Mouse (Mus musculus) lung, embryonic 16.5 days (tissue): ENCODE data around the gene Uhrf1. TPM values are rescaled to one million over a fixed set of nuclear protein-coding genes. Genes with fewer than 3 reads are reported as not detected.

Experiments used
- ATAC-seq: fragments of 200-750 bp; cut with Nextera tagmentation; 2 replicates; pipeline ENCODE4 v1.8.0; 2017; ENCODE audit warnings: low read depth, mild to moderate bottlenecking, moderate library complexity
- H3K27ac ChIP-seq: fragments of 300-500 bp; sonication (generic); 2 replicates; pipeline ENCODE4 v1.5.1; 2014; ENCODE audit warnings: mild to moderate bottlenecking, control low read depth, low read length
- H3K27me3 ChIP-seq: fragments of 300-500 bp; sonication (generic); 2 replicates; pipeline ENCODE4 v1.6.1; 2014; ENCODE audit warnings: low read depth, low read length, mixed read lengths; ENCODE audit not compliant: control insufficient read depth, insufficient read depth
- H3K36me3 ChIP-seq: fragments of 300-500 bp; sonication (generic); 2 replicates; pipeline ENCODE4 v1.6.1; 2014; ENCODE audit warnings: low read length; ENCODE audit not compliant: control insufficient read depth, insufficient read depth
- H3K4me1 ChIP-seq: fragments of 300-500 bp; sonication (generic); replicated peaks from 2 replicates; pipeline ENCODE4 v1.6.1; 2014; ENCODE audit warnings: low read length, mixed read lengths; ENCODE audit not compliant: control insufficient read depth, insufficient read depth
- H3K4me2 ChIP-seq: fragments of 300-500 bp; sonication (generic); 2 replicates; pipeline ENCODE4 v1.6.1; 2014; ENCODE audit warnings: low read depth, low read length, control low read depth
- H3K4me3 ChIP-seq: fragments of 300-500 bp; sonication (generic); 2 replicates; pipeline ENCODE4 v1.5.1; 2014; ENCODE audit warnings: mild to moderate bottlenecking, low read length, control low read depth
- H3K9ac ChIP-seq: fragments of 300-500 bp; sonication (generic); 2 replicates; pipeline ENCODE4 v1.6.1; 2014; ENCODE audit warnings: low read length, control low read depth
- H3K9me3 ChIP-seq: fragments of 300-500 bp; sonication (generic); 2 replicates; pipeline ENCODE4 v1.6.1; 2016; ENCODE audit warnings: low read length; ENCODE audit not compliant: control insufficient read depth
- WGBS: fragments of 180-500 bp; shearing (Covaris S2); extraction: QIAGEN DNeasy Blood & Tissue Kit; methylation state at CpG from one replicate; pipeline ENCODE4 v1.1.7; 2014; 5-methylcytosine and 5-hydroxymethylcytosine counted together
- polyA plus RNA-seq: library from polyadenylated mRNA; unstranded; fragments of >200 nt; fragmentation: Nextera tagmentation; extraction: Ambion mirVana; gene quantifications from 2 replicates; pipeline ENCODE4 v1.2.1, GENCODE M21; 2015

Gene Uhrf1
- polyA plus RNA-seq, 1 experiment from 2014 or later: 130 TPM

DNA sequence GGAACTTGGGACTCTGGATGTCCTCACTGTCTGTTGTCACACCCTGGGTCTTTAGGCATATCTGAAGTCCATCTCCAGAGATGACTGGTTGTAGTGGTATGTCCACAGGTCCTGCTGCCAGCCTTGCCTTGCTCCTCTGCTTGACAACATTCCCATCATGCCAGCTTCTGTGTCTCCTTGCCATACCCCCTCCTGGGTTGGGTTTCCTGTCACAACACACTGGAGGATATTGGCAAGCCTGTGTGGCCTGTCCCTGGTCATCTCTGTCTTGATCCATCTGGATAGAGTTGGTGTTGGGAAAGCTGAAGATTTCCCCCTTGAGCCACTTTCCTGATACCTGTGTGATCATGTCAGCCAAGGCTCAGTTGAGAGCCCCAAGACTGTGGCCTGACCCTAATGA is 37.6 kb downstream of the Uhrf1 start:
- Histone ChIP-seq H3K4me3 (no peak overlapping the region), H3K36me3 (no peaks in the 10 kb centered on the region), H3K27ac (no peak overlapping the region), H3K4me1 (no peaks in the 10 kb centered on the region), H3K27me3 (no peaks in the 10 kb centered on the region), H3K9ac (no peak overlapping the region), H3K4me2 (no peak overlapping the region), H3K9me3 (no peaks in the 10 kb centered on the region)
- ATAC-seq: no peak

DNA sequence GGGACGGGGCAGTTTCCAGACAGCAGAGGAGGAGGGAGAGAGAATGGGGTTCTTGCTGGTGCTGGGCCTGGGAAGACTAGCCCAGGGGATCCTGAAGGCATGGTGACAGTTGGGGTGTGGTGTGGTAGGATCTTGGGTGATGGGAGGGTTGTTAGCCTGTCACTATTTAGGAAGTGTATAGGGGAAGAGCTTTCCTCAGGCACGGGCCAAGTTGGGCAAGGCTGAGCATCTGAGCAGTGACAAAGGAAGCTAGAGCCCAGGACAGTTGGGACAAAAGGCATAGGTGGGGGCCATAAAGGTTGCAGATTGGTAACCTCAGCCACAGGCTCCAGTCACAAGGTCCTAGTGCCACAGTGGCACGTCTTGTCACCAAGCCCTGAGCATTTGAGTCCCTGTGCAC is 40.3 kb downstream of the Uhrf1 start:
- H3K9ac ChIP-seq: no peak overlapping the region
- no peak overlapping the region for H3K27ac ChIP-seq
- no peaks in the 10 kb centered on the region for H3K36me3 ChIP-seq
- WGBS: 76% methylated on average over 3 of the region's 3 CpGs
- H3K4me2 ChIP-seq: no peak overlapping the region
- ATAC-seq: no peak
- H3K9me3 ChIP-seq: no peaks in the 10 kb centered on the region
- H3K4me3 ChIP-seq: no peak overlapping the region
- H3K27me3 ChIP-seq: no peaks in the 10 kb centered on the region
- no peaks in the 10 kb centered on the region for H3K4me1 ChIP-seq

DNA sequence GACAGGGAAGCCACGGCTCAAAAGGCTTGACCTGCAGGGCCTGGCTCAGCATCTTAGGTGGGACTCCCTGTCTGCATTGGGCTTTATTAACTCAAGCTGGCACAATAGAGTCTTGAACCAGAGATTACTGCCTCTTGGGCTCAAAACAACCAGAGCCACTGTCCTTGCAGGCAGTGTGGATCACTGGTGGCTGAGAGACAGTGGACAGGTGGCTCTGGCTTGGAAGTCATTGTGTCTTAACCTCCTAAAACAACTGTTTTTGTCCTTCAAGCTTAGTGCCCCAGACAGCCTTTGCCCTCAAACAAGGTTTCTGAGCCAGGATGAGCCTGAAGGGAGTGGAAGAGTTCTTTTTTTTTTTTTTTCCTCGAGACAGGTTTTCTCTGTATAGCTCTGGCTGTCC is 42.2 kb downstream of the Uhrf1 start:
- H3K9ac ChIP-seq: no peak overlapping the region
- no peaks in the 10 kb centered on the region for H3K9me3 ChIP-seq
- WGBS: 70% methylated on average over 2 of the region's 2 CpGs
- no peaks in the 10 kb centered on the region for H3K4me1 ChIP-seq
- no peaks in the 10 kb centered on the region for H3K36me3 ChIP-seq
- ATAC-seq: no peak
- H3K27me3 ChIP-seq: no peaks in the 10 kb centered on the region
- H3K4me2 ChIP-seq: no peak overlapping the region
- H3K27ac ChIP-seq: no peak overlapping the region
- H3K4me3 ChIP-seq: no peak overlapping the region

DNA sequence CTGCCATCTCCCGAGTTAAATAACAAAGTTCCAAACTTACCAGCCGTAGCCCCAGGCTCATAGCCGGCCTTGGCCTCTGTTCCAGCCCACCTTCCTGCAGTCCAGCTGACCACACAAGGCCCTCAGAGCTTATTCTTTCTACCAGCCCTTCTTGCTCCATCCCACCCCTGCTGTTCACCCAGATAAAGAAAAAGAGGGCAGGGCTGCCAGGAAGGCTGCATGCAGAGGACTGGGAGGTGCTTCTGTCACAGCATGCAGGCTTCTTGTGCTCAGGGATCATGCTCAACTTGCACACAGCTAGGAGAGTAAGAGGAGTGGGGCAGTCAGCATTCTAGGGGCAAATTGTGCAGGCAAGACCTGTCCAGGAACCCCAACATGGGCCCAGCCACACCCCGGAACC is 45.0 kb downstream of the Uhrf1 start:
- whole genome bisulfite sequencing: 69% methylated on average over 4 of the region's 4 CpGs
- H3K27me3 ChIP-seq: no peaks in the 10 kb centered on the region
- no peak overlapping the region for H3K4me2 ChIP-seq
- no peak overlapping the region for H3K27ac ChIP-seq
- H3K4me1 ChIP-seq: no peaks in the 10 kb centered on the region
- ATAC-seq: no peak
- H3K9me3 ChIP-seq: no peaks in the 10 kb centered on the region
- H3K9ac ChIP-seq: no peak overlapping the region
- peaks cover 6% of the 10 kb centered on the region for H3K36me3 ChIP-seq
- H3K4me3 ChIP-seq: no peak overlapping the region

DNA sequence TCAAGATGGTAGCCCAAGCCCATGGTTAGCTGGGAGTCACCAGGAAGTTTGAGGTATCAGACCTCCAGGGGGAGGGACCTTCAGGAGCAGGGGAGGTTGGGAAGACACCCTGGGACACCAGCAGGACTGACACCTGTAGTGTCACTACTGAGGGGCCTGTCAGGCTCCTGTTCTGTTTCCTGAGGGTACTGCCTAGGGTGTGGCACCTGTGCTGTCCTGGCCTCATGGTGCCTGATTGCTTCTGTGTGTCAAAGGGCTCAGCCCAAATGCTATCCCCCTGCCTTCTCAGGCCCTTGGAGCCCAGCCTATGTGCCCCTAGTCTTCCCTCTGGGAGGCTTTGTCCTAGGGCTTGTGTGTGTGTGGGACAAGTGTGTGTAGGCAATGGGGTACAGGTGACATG is 45.5 kb downstream of the Uhrf1 start:
- Histone ChIP-seq H3K27ac (no peak overlapping the region), H3K36me3 (peaks cover 9% of the 10 kb centered on the region), H3K4me2 (no peak overlapping the region), H3K9ac (no peak overlapping the region), H3K9me3 (no peaks in the 10 kb centered on the region), H3K4me1 (no peaks in the 10 kb centered on the region), H3K4me3 (no peak overlapping the region), H3K27me3 (no peaks in the 10 kb centered on the region)
- ATAC-seq: no peak

DNA sequence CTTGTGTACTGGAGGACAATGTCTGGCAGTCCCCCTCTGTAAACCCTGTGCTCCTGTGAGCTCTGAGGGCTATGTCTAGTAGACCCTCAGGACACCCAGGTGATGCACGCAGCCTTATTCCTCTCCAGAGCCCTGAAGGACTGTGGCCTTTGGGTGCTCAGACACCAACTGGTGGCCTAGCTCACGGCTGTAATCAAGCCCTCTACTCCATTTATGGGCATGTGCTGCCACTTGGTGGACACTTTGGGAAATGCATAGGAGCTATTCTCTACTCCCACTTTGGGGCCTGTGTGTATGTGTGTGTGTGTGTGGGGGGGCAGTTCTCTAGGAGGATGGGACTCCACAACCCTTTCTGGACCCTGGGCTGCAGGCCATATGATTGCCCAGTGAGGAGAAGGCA is 47.6 kb downstream of the Uhrf1 start:
- no peak overlapping the region for H3K4me2 ChIP-seq
- H3K9ac ChIP-seq: no peak overlapping the region
- ATAC-seq: peak; percentile 34; the same call in 1 of the 2 replicates
- H3K4me1 ChIP-seq: no peaks in the 10 kb centered on the region
- H3K9me3 ChIP-seq: no peaks in the 10 kb centered on the region
- H3K27ac ChIP-seq: no peak overlapping the region
- no peak overlapping the region for H3K4me3 ChIP-seq
- peaks cover 21% of the 10 kb centered on the region for H3K36me3 ChIP-seq
- WGBS: 38% methylated on average over 2 of the region's 2 CpGs
- no peaks in the 10 kb centered on the region for H3K27me3 ChIP-seq

DNA sequence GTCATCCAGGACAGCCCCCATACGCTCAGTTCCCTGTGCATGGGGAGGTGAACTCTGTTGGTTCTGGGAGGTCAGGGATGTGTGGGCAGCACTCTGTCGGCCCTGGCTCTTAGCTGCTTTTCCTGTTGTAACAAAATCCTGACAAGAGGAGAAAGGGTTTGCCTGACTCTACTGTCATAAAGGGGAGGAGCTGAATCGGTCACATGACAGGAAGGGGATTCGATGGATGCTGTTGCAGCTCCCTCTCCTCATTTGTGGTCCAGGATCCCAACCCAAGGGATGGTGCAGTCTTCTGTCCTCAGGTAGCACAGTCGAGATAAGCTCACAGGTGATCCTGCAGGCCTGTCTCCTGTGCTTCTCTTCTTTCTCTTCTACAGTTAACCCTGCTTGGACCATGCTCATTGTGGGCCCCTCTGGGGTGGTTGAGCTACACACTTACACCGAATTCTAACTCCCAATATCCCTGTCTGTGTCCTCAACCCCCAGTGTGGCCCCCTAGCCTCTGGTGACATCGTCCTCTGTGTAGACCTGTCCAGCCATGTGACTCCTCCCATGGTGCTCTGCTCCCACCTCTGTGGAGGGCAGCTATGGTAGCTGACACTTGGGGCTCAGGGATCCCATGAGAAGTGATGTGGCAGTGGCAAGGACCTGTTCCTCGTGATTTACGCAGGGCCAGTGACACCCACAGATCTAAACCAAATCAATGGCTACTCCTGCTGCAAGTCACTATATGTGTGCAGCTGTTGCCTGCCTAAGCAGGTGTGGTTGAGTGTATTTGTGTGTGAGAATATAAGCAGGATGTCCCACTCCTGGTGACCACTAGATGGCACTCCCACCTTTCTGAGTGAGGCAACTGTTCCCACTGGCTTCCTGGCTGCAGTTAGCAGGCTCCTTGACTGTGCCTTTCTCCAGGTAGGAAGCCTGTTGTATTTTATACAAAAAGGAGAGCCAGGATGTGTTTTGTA is 54.1 kb downstream of the Uhrf1 start:
- Histone ChIP-seq H3K4me3 (no peak overlapping the region), H3K9ac (no peak overlapping the region), H3K4me2 (no peak overlapping the region), H3K36me3 (peaks cover 22% of the 10 kb centered on the region), H3K4me1 (no peaks in the 10 kb centered on the region), H3K27ac (no peak overlapping the region), H3K27me3 (no peaks in the 10 kb centered on the region), H3K9me3 (no peaks in the 10 kb centered on the region)
- ATAC-seq: peak; percentile 59
- WGBS: 59% methylated on average over 9 of the region's 9 CpGs

DNA sequence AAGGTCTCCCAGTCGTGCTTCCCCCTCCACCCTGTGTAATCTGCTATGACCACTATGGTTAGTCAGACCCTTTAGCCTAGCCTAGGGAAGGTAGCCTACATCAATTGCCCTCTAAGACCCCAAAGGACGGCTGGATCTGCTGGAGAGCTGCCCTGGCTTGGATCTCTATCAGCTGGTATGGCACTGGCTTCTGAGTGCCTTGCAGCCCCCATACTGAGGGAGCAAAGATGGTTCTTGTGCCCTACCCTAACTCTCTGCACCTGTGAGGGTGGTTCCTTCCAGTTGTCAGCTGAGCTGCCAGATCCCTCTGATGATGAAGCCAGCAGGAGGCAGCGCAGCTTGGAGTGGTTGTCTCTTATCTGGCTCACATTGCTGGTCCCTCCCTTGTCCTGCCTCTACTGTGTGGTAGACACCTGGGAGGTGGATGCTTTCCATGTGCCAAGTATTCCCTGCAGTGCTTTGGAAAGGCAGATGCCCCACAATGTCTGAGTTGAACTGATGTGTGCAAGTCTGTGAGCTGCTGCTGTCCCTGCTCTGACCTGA is 56.1 kb downstream of the Uhrf1 start:
- 75% methylated on average over 3 of the region's 3 CpGs for WGBS

DNA sequence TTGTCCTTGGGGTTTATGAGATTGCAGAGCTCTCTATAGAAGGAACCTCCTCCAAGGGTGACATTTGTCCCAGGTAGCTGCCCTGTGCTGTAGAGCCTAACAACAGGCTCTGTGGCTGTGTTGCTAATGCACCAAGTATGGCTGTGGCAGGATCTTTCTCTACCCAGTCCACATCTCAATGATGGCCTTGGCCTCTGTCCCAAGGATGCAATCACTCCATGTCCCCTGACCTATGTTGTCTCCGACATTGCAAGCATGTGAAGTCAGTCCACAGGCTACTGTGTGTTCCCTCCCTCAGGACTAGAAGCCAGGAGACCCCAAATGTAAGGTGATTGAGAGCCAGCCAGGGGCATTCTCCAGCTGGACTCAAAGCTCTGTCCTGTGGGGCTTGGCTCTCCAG is 56.7 kb downstream of the Uhrf1 start:
- H3K9me3 ChIP-seq: no peaks in the 10 kb centered on the region
- H3K4me1 ChIP-seq: no peaks in the 10 kb centered on the region
- H3K36me3 ChIP-seq: peaks cover 13% of the 10 kb centered on the region
- H3K27ac ChIP-seq: no peak overlapping the region
- WGBS: 92% methylated on average over 1 of the region's 1 CpGs
- no peak overlapping the region for H3K4me2 ChIP-seq
- H3K27me3 ChIP-seq: no peaks in the 10 kb centered on the region
- H3K9ac ChIP-seq: no peak overlapping the region
- H3K4me3 ChIP-seq: no peak overlapping the region
- ATAC-seq: no peak

More for the DNA sequence above, 56.1 kb downstream of the Uhrf1 start:
- H3K4me3 ChIP-seq: no peak overlapping the region
- H3K4me2 ChIP-seq: no peak overlapping the region
- no peak overlapping the region for H3K9ac ChIP-seq
- no peaks in the 10 kb centered on the region for H3K27me3 ChIP-seq
- no peaks in the 10 kb centered on the region for H3K9me3 ChIP-seq
- no peak overlapping the region for H3K27ac ChIP-seq
- ATAC-seq: no peak
- H3K36me3 ChIP-seq: peaks cover 18% of the 10 kb centered on the region
- no peaks in the 10 kb centered on the region for H3K4me1 ChIP-seq
